Mouse (Mus musculus) hindbrain, embryonic 15.5 days (tissue): Measurements from ENCODE around the gene Nav2. TPM values are rescaled to one million over a fixed set of nuclear protein-coding genes. Genes with fewer than 3 reads are reported as not detected.

Source experiments
- ATAC-seq: fragments of 200-750 bp; cut with Nextera tagmentation; 2 replicates; pipeline ENCODE4 v1.8.0; 2017; ENCODE audit warnings: low read depth, moderate number of reproducible peaks, moderate TSS enrichment; ENCODE audit not compliant: low FRiP score
- H3K27ac ChIP-seq: fragments of 300-500 bp; sonication (generic); replicated peaks from 2 replicates; pipeline ENCODE4 v1.5.1; 2015; ENCODE audit warnings: mild to moderate bottlenecking, inconsistent platforms
- H3K27me3 ChIP-seq: fragments of 300-500 bp; sonication (generic); 2 replicates; pipeline ENCODE4 v1.6.1; 2015; ENCODE audit warnings: control low read depth, inconsistent platforms
- H3K36me3 ChIP-seq: fragments of 300-500 bp; sonication (generic); 2 replicates; pipeline ENCODE4 v1.6.1; 2015; ENCODE audit warnings: control low read depth, inconsistent platforms
- H3K4me1 ChIP-seq: fragments of 300-500 bp; sonication (generic); replicated peaks from 2 replicates; pipeline ENCODE4 v1.6.1; 2015; ENCODE audit warnings: control low read depth, inconsistent platforms
- H3K4me2 ChIP-seq: fragments of 300-500 bp; sonication (generic); 2 replicates; pipeline ENCODE4 v1.6.1; 2015; ENCODE audit warnings: moderate library complexity, mild to moderate bottlenecking, inconsistent platforms
- H3K4me3 ChIP-seq: fragments of 300-500 bp; sonication (generic); 2 replicates; pipeline ENCODE4 v1.5.1; 2015; ENCODE audit warnings: mild to moderate bottlenecking, inconsistent platforms
- H3K9ac ChIP-seq: fragments of 300-500 bp; sonication (generic); 2 replicates; pipeline ENCODE4 v1.6.1; 2015; ENCODE audit warnings: inconsistent platforms
- H3K9me3 ChIP-seq: fragments of 300-500 bp; sonication (generic); 2 replicates; pipeline ENCODE4 v1.6.1; 2016; ENCODE audit warnings: control low read depth, inconsistent platforms
- WGBS: fragments of 180-500 bp; shearing (Covaris S2); methylation state at CpG from one replicate; pipeline ENCODE4 v1.1.7; 2015; 5-methylcytosine and 5-hydroxymethylcytosine counted together
- polyA plus RNA-seq: library from polyadenylated mRNA; unstranded; fragments of >200 nt; fragmentation: Nextera tagmentation; extraction: Ambion mirVana; gene quantifications from 2 replicates; pipeline ENCODE4 v1.2.1, GENCODE M21; 2015

Nav2 gene
- polyA plus RNA-seq, 1 experiment from 2014 or later = 24.7 TPM

DNA sequence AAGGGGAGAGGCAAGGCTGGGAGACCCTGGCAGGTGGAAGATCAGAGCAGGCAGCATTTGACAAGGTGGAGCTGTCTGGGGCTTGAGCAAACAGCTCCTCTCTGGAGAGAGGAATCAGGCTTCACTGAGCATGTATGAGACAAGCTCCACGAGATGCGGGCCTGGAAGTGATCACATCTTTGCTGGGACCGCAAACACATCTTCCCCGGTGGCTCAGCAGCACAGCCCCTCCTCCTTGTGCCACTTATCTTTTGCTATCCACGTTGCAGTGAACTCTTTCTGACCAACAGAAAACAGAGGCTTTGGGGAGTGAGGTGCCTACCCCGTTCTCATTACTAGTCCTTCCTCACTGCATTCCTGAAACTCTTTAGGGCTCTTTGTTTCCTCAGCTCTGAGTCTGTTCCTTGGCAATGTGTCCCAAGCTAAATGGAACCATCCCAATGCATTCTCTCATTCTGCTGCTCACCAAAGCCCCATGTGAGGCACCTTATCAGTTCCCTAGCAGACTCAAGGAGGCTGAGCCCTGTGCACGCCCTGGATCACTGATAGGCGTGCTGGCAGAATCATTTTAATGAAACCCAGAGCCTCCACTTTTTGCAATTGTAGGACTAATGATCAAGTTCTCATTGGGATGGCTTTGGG lies 83.5 kb downstream of the Nav2 start:
- no peak overlapping the region for H3K9ac ChIP-seq
- ATAC-seq = no peak
- H3K4me1 ChIP-seq = peaks cover 32% of the 10 kb centered on the region

DNA sequence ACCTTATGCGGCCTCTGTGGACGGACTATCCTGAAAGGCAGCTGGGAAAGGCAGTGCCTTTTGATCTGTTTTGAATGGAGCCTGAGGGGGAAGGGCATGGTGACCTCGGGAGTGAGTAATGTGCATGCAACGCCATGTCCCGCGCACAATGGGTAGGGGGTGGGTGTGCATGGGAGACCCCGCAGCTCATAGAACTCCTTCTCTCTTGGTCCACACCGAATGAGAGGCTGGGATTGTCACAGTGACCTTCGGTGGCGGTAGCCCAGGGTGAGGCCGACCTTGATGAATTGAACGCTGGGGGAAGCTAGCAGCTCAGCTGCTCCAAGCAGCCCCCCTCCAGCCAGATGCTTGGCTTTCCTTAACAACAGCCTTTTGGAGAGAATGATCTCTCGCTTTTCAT lies 86.7 kb downstream of the Nav2 start:
- H3K27me3 ChIP-seq = no peaks in the 10 kb centered on the region
- peaks cover 43% of the 10 kb centered on the region for H3K4me1 ChIP-seq
- H3K4me2 ChIP-seq = peak overlapping the region; percentile 0; the same call in 1 of the 2 replicates
- no peak overlapping the region for H3K9ac ChIP-seq
- no peaks in the 10 kb centered on the region for H3K36me3 ChIP-seq
- 5% methylated on average over 13 of the region's 13 CpGs for WGBS
- no peak overlapping the region for H3K4me3 ChIP-seq
- no peaks in the 10 kb centered on the region for H3K9me3 ChIP-seq
- peak; percentile 67 for ATAC-seq
- peak overlapping the region; percentile 31 for H3K27ac ChIP-seq

More for the DNA sequence above, 83.5 kb downstream of the Nav2 start:
- no peaks in the 10 kb centered on the region for H3K27me3 ChIP-seq
- H3K4me2 ChIP-seq = no peak overlapping the region
- WGBS = 41% methylated on average over 8 of the region's 8 CpGs
- H3K9me3 ChIP-seq = no peaks in the 10 kb centered on the region
- no peaks in the 10 kb centered on the region for H3K36me3 ChIP-seq
- H3K27ac ChIP-seq = no peak overlapping the region
- H3K4me3 ChIP-seq = no peak overlapping the region

DNA sequence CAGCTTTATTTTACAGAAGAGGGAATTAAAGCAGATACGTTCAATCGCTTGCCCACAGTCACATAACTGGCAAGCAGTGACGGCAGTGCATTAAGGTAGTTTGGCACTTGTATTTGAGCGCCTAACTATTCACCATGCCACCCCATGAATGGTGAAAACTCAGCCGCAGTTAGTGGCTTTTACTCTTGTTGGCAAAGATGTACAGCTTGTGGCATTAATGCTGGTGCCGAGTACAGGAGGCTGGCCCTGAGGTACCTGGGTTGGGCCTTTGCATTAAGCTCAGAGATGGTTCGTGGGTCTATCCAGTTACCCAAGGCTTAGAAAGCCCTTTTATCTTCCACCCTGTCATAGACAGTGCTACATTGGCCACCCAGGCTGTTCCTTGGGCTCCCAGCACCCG lies 87.2 kb downstream of the Nav2 start:
- H3K27ac ChIP-seq = peak overlapping the region; percentile 31
- no peaks in the 10 kb centered on the region for H3K9me3 ChIP-seq
- peak overlapping the region; percentile 0; the same call in 1 of the 2 replicates for H3K4me2 ChIP-seq
- WGBS = 26% methylated on average over 8 of the region's 8 CpGs
- no peak overlapping the region for H3K4me3 ChIP-seq
- no peak overlapping the region for H3K9ac ChIP-seq
- H3K4me1 ChIP-seq = peaks cover 43% of the 10 kb centered on the region
- H3K27me3 ChIP-seq = no peaks in the 10 kb centered on the region
- no peak for ATAC-seq
- no peaks in the 10 kb centered on the region for H3K36me3 ChIP-seq

DNA sequence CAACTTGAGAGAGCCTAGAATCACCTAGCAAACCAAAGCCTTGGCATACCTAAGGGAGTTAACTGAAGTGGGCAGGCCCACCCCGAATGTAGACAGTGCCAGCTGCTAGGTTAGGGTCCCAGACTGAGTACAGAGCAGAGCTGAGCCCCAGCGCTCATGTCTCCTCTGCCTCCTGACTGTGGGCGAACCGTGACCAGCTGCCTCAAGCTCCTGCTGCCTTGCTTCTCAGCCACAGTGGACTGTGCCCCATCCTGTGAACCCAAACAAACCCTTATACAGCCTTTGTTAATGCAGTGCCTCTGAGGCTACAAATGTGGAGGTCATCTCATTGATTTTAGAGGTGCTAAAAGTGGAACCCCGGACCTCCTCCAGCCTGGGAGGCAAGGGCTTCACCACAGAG lies 88.3 kb downstream of the Nav2 start:
- Histone ChIP-seq H3K9ac (no peak overlapping the region), H3K36me3 (no peaks in the 10 kb centered on the region), H3K27ac (no peak overlapping the region), H3K4me1 (peaks cover 41% of the 10 kb centered on the region), H3K4me2 (no peak overlapping the region), H3K9me3 (no peaks in the 10 kb centered on the region), H3K27me3 (no peaks in the 10 kb centered on the region), H3K4me3 (no peak overlapping the region)
- ATAC-seq = no peak
- WGBS = 42% methylated on average over 5 of the region's 5 CpGs

DNA sequence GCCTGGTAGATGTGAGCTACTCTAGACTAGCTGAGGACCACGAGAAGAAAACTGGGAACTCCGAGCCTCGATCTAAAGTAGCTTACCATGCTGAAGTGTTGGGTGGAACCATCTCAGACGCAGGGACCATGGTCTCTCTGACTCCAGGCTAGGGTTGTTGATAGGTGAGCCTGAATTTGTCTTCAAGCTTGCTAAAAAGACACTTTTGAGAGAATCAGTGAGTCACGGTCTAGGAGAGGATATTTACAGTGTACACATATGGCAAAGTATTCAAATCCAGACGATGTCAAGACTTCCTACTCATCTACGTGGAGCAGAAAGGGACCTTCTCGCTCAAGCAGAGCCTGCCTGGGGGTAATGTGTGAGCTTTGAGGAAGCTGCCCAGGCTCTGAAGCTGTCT lies 89.6 kb downstream of the Nav2 start:
- Histone ChIP-seq H3K4me1 (peaks cover 45% of the 10 kb centered on the region), H3K4me3 (no peak overlapping the region), H3K9ac (no peak overlapping the region), H3K27ac (no peak overlapping the region), H3K4me2 (no peak overlapping the region), H3K27me3 (no peaks in the 10 kb centered on the region), H3K9me3 (no peaks in the 10 kb centered on the region), H3K36me3 (no peaks in the 10 kb centered on the region)
- WGBS = 90% methylated on average over 8 of the region's 8 CpGs
- no peak for ATAC-seq

DNA sequence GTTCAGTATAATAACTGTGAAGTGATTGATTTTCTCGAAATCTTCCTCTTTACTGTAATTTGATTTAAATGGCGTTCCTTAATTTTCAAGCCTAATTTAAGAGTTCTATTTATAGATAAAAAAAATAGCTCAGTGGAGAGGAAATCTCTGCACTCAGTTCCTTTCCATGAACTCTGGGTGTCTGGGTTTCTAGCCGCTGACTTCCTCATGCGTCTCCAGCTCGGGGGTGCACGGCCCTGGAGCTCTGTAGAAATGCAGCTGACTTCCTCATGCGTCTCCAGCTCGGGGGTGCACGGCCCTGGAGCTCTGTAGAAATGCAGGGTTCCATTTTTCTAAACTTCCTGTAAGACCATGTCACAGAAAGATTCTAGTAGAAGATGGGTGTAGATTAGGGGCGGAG lies 90.1 kb downstream of the Nav2 start:
- WGBS = 61% methylated on average over 10 of the region's 10 CpGs
- Histone ChIP-seq H3K9ac (no peak overlapping the region), H3K27ac (no peak overlapping the region; the same call in 1 of the 2 replicates), H3K36me3 (no peaks in the 10 kb centered on the region), H3K9me3 (no peaks in the 10 kb centered on the region), H3K4me2 (no peak overlapping the region), H3K4me3 (no peak overlapping the region), H3K4me1 (peaks cover 50% of the 10 kb centered on the region), H3K27me3 (no peaks in the 10 kb centered on the region)
- no peak for ATAC-seq

DNA sequence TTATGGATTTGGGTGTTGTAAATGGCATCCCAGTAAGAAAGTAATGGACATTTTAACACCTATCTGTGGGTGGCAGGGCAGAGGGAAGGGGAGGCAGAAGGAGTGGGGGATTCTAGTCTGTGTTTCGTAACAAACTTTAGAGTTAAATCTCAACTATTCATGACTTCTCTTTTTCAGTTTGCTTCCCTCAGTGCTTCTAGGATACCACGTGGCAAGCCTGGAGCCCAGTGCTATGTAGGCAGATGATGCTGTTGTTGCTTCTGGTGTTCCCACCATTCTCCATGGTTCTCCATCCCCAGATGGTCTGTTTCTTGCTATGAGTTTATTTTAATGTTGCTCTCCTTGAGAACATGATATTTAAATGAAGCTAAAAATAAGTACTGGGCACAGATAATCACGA lies 92.3 kb downstream of the Nav2 start:
- WGBS = 72% methylated on average over 3 of the region's 3 CpGs
- ATAC-seq = no peak
- peaks cover 39% of the 10 kb centered on the region for H3K4me1 ChIP-seq

DNA sequence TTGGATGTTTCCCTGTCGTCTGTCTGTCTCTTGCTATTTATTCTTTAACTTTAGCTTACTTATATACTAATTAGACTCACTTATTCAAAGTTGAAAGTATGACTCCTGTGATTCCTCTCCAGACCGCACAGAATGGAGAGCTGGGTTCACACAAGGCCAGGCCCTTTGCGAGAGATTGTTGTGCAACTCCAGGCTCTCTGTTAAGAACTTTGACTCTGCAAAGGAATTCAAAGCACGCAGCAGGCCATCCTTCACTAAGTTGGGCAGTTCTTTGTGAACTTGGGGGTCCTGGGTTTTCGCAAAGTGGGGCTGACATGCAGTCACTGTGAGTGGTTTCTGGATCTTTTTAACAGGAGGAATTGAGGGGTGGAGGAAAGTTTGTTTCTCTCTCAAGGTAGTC lies 95.9 kb downstream of the Nav2 start:
- ATAC-seq = no peak
- no peak overlapping the region for H3K4me3 ChIP-seq
- no peak overlapping the region for H3K9ac ChIP-seq
- no peaks in the 10 kb centered on the region for H3K36me3 ChIP-seq
- H3K9me3 ChIP-seq = no peaks in the 10 kb centered on the region
- 58% methylated on average over 5 of the region's 5 CpGs for WGBS
- H3K4me2 ChIP-seq = no peak overlapping the region
- H3K4me1 ChIP-seq = peaks cover 30% of the 10 kb centered on the region
- no peaks in the 10 kb centered on the region for H3K27me3 ChIP-seq
- no peak overlapping the region for H3K27ac ChIP-seq

More for the DNA sequence above, 92.3 kb downstream of the Nav2 start:
- no peaks in the 10 kb centered on the region for H3K36me3 ChIP-seq
- H3K4me2 ChIP-seq = no peak overlapping the region
- H3K27me3 ChIP-seq = no peaks in the 10 kb centered on the region
- H3K27ac ChIP-seq = no peak overlapping the region
- no peak overlapping the region for H3K9ac ChIP-seq
- H3K4me3 ChIP-seq = no peak overlapping the region
- no peaks in the 10 kb centered on the region for H3K9me3 ChIP-seq

DNA sequence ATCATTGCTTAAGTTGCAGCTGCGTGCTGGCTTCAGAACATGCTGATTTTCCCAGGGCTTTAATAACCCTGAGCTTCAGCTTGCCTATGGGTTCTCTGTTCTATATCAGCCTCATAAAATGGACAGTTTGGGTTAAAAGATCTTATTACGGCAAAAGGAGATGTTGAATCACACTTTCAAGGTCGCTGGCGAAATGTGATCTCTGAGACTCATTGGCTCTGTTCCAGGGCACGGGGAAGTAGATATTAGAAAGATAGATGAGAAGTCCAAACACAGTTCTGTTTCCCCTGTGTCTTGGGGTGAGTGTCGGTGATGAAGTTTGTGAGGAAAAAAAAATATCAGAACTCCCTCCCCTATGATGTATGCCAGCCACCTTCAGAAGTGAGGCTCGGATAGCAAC lies 98.4 kb downstream of the Nav2 start:
- no peaks in the 10 kb centered on the region for H3K36me3 ChIP-seq
- H3K27me3 ChIP-seq = no peaks in the 10 kb centered on the region
- H3K4me3 ChIP-seq = no peak overlapping the region
- H3K4me1 ChIP-seq = peaks cover 29% of the 10 kb centered on the region
- H3K4me2 ChIP-seq = no peak overlapping the region
- H3K9me3 ChIP-seq = no peaks in the 10 kb centered on the region
- ATAC-seq = no peak
- H3K27ac ChIP-seq = no peak overlapping the region
- no peak overlapping the region for H3K9ac ChIP-seq
- 45% methylated on average over 7 of the region's 7 CpGs for WGBS

DNA sequence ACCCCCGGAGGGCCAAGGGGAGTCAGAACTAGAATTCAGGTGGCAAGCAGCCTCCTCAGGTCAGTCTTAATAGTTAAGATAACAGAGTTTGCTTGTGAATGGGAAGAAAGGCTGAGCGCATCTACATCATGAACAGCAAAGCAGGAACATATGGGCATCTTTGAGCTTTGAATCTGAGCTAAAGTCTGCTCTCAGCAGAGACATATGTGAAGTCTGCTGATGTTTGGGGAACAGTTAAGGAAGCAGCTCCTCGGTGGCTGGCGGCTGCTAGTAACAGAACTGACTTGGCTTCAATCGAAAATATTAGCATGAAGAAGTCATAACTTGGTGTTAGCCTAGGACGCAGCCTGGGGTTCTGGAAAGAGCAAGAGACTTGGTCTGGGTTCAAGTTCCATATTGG lies 102.2 kb downstream of the Nav2 start:
- no peak overlapping the region for H3K4me2 ChIP-seq
- H3K4me3 ChIP-seq = no peak overlapping the region
- H3K9me3 ChIP-seq = no peaks in the 10 kb centered on the region
- no peaks in the 10 kb centered on the region for H3K36me3 ChIP-seq
- peaks cover 44% of the 10 kb centered on the region for H3K4me1 ChIP-seq
- no peak overlapping the region for H3K9ac ChIP-seq
- ATAC-seq = no peak
- 89% methylated on average over 6 of the region's 6 CpGs for WGBS
- no peaks in the 10 kb centered on the region for H3K27me3 ChIP-seq
- H3K27ac ChIP-seq = no peak overlapping the region

DNA sequence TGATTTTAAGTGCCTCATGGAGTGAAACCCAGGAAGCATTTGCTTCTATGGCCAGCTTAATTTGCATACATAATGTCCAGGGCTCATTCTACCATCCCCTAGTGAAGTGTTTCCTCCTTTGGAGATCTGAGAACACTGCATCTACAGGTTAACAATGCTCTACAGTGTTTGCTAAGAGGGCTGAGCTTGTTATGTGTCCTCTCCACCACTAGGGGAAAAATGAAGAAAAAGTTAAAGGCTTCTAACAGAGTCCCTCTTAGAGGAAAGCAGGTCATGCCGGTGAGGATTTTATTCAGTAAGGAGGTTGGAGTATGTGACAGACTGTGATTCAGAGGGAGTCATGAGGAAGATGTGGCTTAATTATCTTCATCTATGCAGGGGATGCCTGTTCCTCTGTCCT lies 103.5 kb downstream of the Nav2 start:
- Histone ChIP-seq H3K9me3 (no peaks in the 10 kb centered on the region), H3K9ac (no peak overlapping the region), H3K36me3 (no peaks in the 10 kb centered on the region), H3K4me1 (peaks cover 45% of the 10 kb centered on the region), H3K4me2 (no peak overlapping the region), H3K27ac (no peak overlapping the region), H3K27me3 (no peaks in the 10 kb centered on the region), H3K4me3 (no peak overlapping the region)
- no peak for ATAC-seq
- 53% methylated on average over 1 of the region's 1 CpGs for WGBS

DNA sequence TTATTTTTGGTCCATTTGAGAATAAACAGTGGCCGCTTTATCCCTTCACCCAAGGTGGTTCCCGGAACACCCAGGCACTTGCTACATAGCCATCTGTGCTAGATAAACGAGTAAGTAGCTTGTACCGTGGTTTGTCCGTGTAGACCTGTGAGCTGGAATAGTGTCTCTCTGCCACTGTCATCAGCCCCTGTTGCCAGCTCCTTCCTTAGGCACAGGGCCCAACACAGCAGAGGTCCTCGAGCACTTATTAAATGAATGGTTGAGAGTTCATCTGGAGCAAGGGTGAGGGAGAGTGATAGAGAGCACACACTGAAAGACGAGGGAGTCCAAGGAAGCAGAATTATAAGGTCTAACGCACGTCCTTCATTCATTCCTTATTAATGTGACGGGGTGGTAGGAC lies 106.0 kb downstream of the Nav2 start:
- no peaks in the 10 kb centered on the region for H3K9me3 ChIP-seq
- H3K4me1 ChIP-seq = peaks cover 63% of the 10 kb centered on the region
- H3K27ac ChIP-seq = no peak overlapping the region
- ATAC-seq = no peak
- H3K9ac ChIP-seq = no peak overlapping the region
- no peak overlapping the region for H3K4me3 ChIP-seq
- 71% methylated on average over 10 of the region's 10 CpGs for WGBS
- H3K27me3 ChIP-seq = no peaks in the 10 kb centered on the region
- H3K36me3 ChIP-seq = no peaks in the 10 kb centered on the region
- H3K4me2 ChIP-seq = no peak overlapping the region

DNA sequence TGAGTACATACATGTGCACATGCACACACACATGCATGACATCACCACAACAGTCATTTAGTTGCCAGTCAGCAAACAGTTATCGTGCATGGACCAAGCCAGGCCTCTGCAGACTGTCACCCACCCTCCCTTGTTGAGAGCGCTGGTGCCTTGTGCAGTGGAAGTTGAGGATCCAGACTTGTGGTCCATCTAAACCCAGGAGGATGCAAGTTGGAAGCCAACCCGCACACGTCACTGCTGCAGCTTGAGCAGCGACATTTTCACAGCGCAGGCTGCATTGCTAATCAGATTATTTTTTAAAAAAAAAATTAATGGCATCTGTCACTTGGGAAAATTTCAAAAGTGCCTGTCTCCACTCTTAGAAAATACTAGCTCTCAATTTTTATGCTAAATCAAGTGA lies 106.8 kb downstream of the Nav2 start:
- 44% methylated on average over 6 of the region's 6 CpGs for WGBS
- Histone ChIP-seq H3K9ac (no peak overlapping the region), H3K4me3 (no peak overlapping the region), H3K36me3 (no peaks in the 10 kb centered on the region), H3K27me3 (no peaks in the 10 kb centered on the region), H3K4me2 (no peak overlapping the region), H3K4me1 (peaks cover 63% of the 10 kb centered on the region), H3K27ac (no peak overlapping the region), H3K9me3 (no peaks in the 10 kb centered on the region)
- no peak for ATAC-seq
